In the genomic region with DNA sequence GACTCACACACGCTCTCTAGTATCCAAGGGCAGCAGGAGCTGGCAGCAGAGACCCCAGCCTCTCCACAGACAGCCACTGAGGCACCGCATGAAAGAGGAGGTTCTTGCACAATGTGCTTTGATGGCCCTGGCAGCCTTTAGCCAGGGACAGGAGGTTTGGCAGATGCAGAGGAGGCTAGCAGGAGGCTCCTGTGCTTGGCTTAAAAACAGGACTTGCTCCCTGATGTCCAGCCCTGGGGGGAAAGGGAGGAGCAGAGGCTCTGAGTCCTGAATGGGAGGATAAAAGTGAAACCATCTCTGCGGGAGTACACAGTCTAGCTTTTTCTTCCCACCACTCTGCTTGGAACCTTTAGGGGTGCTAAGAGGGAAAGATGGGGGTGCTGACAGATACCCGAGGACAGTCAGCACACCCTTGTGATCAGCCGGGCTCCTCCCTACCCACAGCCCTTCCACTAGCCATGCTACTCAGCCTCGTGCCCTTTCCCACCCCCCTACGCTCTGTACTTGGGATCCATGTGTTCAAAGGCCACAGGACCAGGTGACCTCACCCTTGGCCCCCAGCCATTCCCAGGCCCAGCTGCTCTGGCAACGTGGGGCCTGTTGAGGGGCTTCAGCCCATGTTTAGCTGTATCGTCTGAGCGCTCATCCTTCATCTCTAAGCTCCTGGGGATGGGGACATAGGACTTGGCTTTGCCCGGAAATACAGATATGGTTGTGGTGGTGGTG, we compare ENCODE assay signal across 7 mouse cellular contexts. TPM values are rescaled to one million over a fixed set of nuclear protein-coding genes. Genes with fewer than 3 reads are reported as not detected.
A peak's percentile ranks its signal among the peaks of the same experiment; 100 is the strongest.
DNase-seq lines count a peak whose midpoint lies in the region; ATAC-seq and TF ChIP-seq lines count a peak whose summit lies in the region.

No protein-coding gene starts in this region.

- H3K27me3 ChIP-seq in lung, embryonic 16.5 days (ENCODE audit: control insufficient read depth, insufficient read depth, low read depth, low read length), result no peaks in the 10 kb centered on the region
- no peaks in the 10 kb centered on the region for H3K27me3 ChIP-seq in hindbrain, postnatal 0 days (ENCODE audit: insufficient read depth, low read length)
- no peaks in the 10 kb centered on the region for H3K27me3 ChIP-seq in neural tube, embryonic 15.5 days (replicated peaks)

- H3K27ac ChIP-seq in lung, embryonic 16.5 days (ENCODE audit: low read length), result no peak overlapping the region
- peak overlapping the region; percentile 32; the same call in 1 of the 2 replicates for H3K27ac ChIP-seq in hindbrain, postnatal 0 days
- no peak overlapping the region for H3K27ac ChIP-seq in neural tube, embryonic 15.5 days (replicated peaks)

- no peak overlapping the region for H3K4me2 ChIP-seq in lung, embryonic 16.5 days (ENCODE audit: low read depth, low read length)
- peak overlapping the region; percentile 19; the same call in 1 of the 2 replicates for H3K4me2 ChIP-seq in hindbrain, postnatal 0 days (ENCODE audit: low read depth, low read length)
- H3K4me2 ChIP-seq in neural tube, embryonic 15.5 days, result no peak overlapping the region

- H3K4me1 ChIP-seq in lung, embryonic 16.5 days (replicated peaks; ENCODE audit: control insufficient read depth, insufficient read depth, low read length), result peaks cover 9% of the 10 kb centered on the region
- H3K4me1 ChIP-seq in hindbrain, postnatal 0 days (ENCODE audit: insufficient read depth, low read length), result peaks cover 24% of the 10 kb centered on the region
- H3K4me1 ChIP-seq in neural tube, embryonic 15.5 days, result peaks cover 36% of the 10 kb centered on the region

- no peak overlapping the region for H3K9ac ChIP-seq in lung, embryonic 16.5 days (ENCODE audit: low read length)
- H3K9ac ChIP-seq in hindbrain, postnatal 0 days (replicated peaks; ENCODE audit: low read length), result no peak overlapping the region
- no peak overlapping the region for H3K9ac ChIP-seq in neural tube, embryonic 15.5 days (replicated peaks)

- 0 out of 2 replicates have a peak, but pooled peaks have one; percentile 26 for ATAC-seq in lung, embryonic 16.5 days (ENCODE audit: low read depth)
- ATAC-seq in hindbrain, postnatal 0 days, result peak; percentile 58
- ATAC-seq in neural tube, embryonic 15.5 days (ENCODE audit: low FRiP score), result peak; percentile 22; the same call in 1 of the 2 replicates

- H3K9me3 ChIP-seq in lung, embryonic 16.5 days (ENCODE audit: control insufficient read depth, low read length), result no peaks in the 10 kb centered on the region
- no peaks in the 10 kb centered on the region for H3K9me3 ChIP-seq in hindbrain, postnatal 0 days (ENCODE audit: low read length)
- no peaks in the 10 kb centered on the region for H3K9me3 ChIP-seq in neural tube, embryonic 15.5 days (replicated peaks)

- DNase-seq in lung, adult 18-20 months, result no peak
- DNase-seq in cerebellum, postnatal 25 days, result peak; percentile 57 to 66
- peak; percentile 50 for DNase-seq in hindbrain, postnatal 0 days (ENCODE audit: low spot score)
- no peak for DNase-seq in embryo, embryonic 11 days
- no peak for DNase-seq in urinary bladder, adult 18-20 months (ENCODE audit: low spot score in 2 of 2)

- H3K4me3 ChIP-seq in lung, embryonic 16.5 days (ENCODE audit: low read length), result no peak overlapping the region
- no peak overlapping the region for H3K4me3 ChIP-seq in hindbrain, postnatal 0 days (ENCODE audit: low read length)
- no peak overlapping the region for H3K4me3 ChIP-seq in neural tube, embryonic 15.5 days (replicated peaks)

- no peak for TF ChIP-seq CTCF in hindbrain, postnatal 0 days (IDR thresholded peaks at IDR 0.05; ENCODE audit: low read depth)

- peaks cover 3% of the 10 kb centered on the region; the same call in 1 of the 2 replicates for H3K36me3 ChIP-seq in lung, embryonic 16.5 days (ENCODE audit: control insufficient read depth, insufficient read depth, low read length)
- H3K36me3 ChIP-seq in hindbrain, postnatal 0 days (ENCODE audit: insufficient read depth, low read length), result 0 out of 2 replicates have a peak, but pooled peaks cover 5% of the 10 kb centered on the region
- H3K36me3 ChIP-seq in neural tube, embryonic 15.5 days, result peaks cover 14% of the 10 kb centered on the region; the same call in 1 of the 2 replicates

- 49% methylated on average over 11 of the region's 11 CpGs for WGBS in lung, embryonic 16.5 days
- WGBS in hindbrain, postnatal 0 days, result 32% methylated on average over 11 of the region's 11 CpGs
- 65% methylated on average over 11 of the region's 11 CpGs for WGBS in neural tube, embryonic 15.5 days

RNA-seq across cellular contexts. Expression of gene Chst14, which starts 12.6 kb away (rescaled TPM):
- polyA plus RNA-seq in lung, embryonic 16.5 days (2015; fragmentation: Nextera tagmentation; extraction: Ambion mirVana), result 28.6 and 29.4 TPM in 2 replicates
- 6.2 and 8.5 TPM in 2 replicates for total RNA-seq in hindbrain, postnatal 0 days (2014; rRNA removed)
- 4.7 and 4.9 TPM in 2 replicates for polyA plus RNA-seq in hindbrain, postnatal 0 days (2015; fragmentation: Nextera tagmentation; extraction: Ambion mirVana)
- 6.1 and 9.3 TPM in 2 replicates for polyA plus RNA-seq in neural tube, embryonic 15.5 days (2015; fragmentation: Nextera tagmentation; extraction: Ambion mirVana)

RNA-seq across cellular contexts. Expression of gene Bahd1, which starts 13.5 kb away (rescaled TPM):
- polyA plus RNA-seq in lung, embryonic 16.5 days (2015; fragmentation: Nextera tagmentation; extraction: Ambion mirVana), result 2.8 and 3.3 TPM in 2 replicates
- 24.5 and 25.2 TPM in 2 replicates for total RNA-seq in hindbrain, postnatal 0 days (2014; rRNA removed)
- polyA plus RNA-seq in hindbrain, postnatal 0 days (2015; fragmentation: Nextera tagmentation; extraction: Ambion mirVana), result 4.8 and 5.9 TPM in 2 replicates
- 8.5 TPM in 2 replicates for polyA plus RNA-seq in neural tube, embryonic 15.5 days (2015; fragmentation: Nextera tagmentation; extraction: Ambion mirVana)

RNA-seq across cellular contexts. Expression of gene Ivd, which starts 52.0 kb away (rescaled TPM):
- polyA plus RNA-seq in lung, embryonic 16.5 days (2015; fragmentation: Nextera tagmentation; extraction: Ambion mirVana), result 77.9 and 94.5 TPM in 2 replicates
- 68.2 and 101 TPM in 2 replicates for total RNA-seq in hindbrain, postnatal 0 days (2014; rRNA removed)
- 61.7 and 68.7 TPM in 2 replicates for polyA plus RNA-seq in hindbrain, postnatal 0 days (2015; fragmentation: Nextera tagmentation; extraction: Ambion mirVana)
- polyA plus RNA-seq in neural tube, embryonic 15.5 days (2015; fragmentation: Nextera tagmentation; extraction: Ambion mirVana), result 51.9 and 59.4 TPM in 2 replicates

Comparison
In these comparisons a context has a peak if more than half of its experiments do, and no peak if none do; other contexts are left out.
1. DNase-seq: peak in cerebellum, postnatal 25 days (2 of 2) and hindbrain, postnatal 0 days (single experiment); none in lung, adult 18-20 months (0 of 2), embryo, embryonic 11 days (single experiment) and urinary bladder, adult 18-20 months (0 of 2).
2. Peak in every context shown above with its lines, with median percentiles within 50 percentile points of each other: ATAC-seq.